Mouse (Mus musculus) forebrain, embryonic 11.5 days (tissue): ENCODE measurements around the gene Olfr958. TPM values are rescaled to one million over a fixed set of nuclear protein-coding genes. Genes with fewer than 3 reads are reported as not detected.

Experiments
- ATAC-seq: fragments of 200-750 bp; cut with Nextera tagmentation; replicated peaks from 2 replicates; pipeline ENCODE4 v1.8.0; 2017; ENCODE audit warnings: moderate TSS enrichment; ENCODE audit not compliant: low FRiP score
- DNase-seq: peaks from one replicate; pipeline ENCODE4 v3.0.0-alpha.2; 2017; ENCODE audit warnings: low spot score
- H3K27ac ChIP-seq: fragments of 300-500 bp; sonication (generic); 2 replicates; pipeline ENCODE4 v1.5.1; 2014; ENCODE audit warnings: low read depth, low read length
- H3K27me3 ChIP-seq: fragments of 300-500 bp; sonication (generic); 2 replicates; pipeline ENCODE4 v1.6.1; 2014; ENCODE audit warnings: mild to moderate bottlenecking, low read length, mixed read lengths; ENCODE audit not compliant: control insufficient read depth, insufficient read depth
- H3K36me3 ChIP-seq: fragments of 300-500 bp; sonication (generic); 2 replicates; pipeline ENCODE4 v1.6.1; 2014; ENCODE audit warnings: mild to moderate bottlenecking, low read length, moderate library complexity, mixed read lengths; ENCODE audit not compliant: control insufficient read depth, insufficient read depth
- H3K4me1 ChIP-seq: fragments of 300-500 bp; sonication (generic); replicated peaks from 2 replicates; pipeline ENCODE4 v1.6.1; 2014; ENCODE audit warnings: low read length, mixed read lengths; ENCODE audit not compliant: control insufficient read depth, insufficient read depth
- H3K4me2 ChIP-seq: fragments of 300-500 bp; sonication (generic); 2 replicates; pipeline ENCODE4 v1.6.1; 2014; ENCODE audit warnings: low read depth, mild to moderate bottlenecking, low read length, moderate library complexity, mixed read lengths; ENCODE audit not compliant: severe bottlenecking
- H3K4me3 ChIP-seq: fragments of 300-500 bp; sonication (generic); 2 replicates; pipeline ENCODE4 v1.5.1; 2014; ENCODE audit warnings: low read depth, low read length
- H3K9ac ChIP-seq: fragments of 300-500 bp; sonication (generic); 2 replicates; pipeline ENCODE4 v1.6.1; 2014; ENCODE audit warnings: low read length
- H3K9me3 ChIP-seq: fragments of 300-500 bp; sonication (generic); 2 replicates; pipeline ENCODE4 v1.6.1; 2016; ENCODE audit warnings: low read length, mixed read lengths; ENCODE audit not compliant: control insufficient read depth
- WGBS: fragments of 180-500 bp; shearing (Covaris S2); extraction: QIAGEN DNeasy Blood & Tissue Kit; methylation state at CpG from one replicate; pipeline ENCODE4 v1.1.7; 2014; 5-methylcytosine and 5-hydroxymethylcytosine counted together
- polyA plus RNA-seq: library from polyadenylated mRNA; unstranded; fragments of >200 nt; fragmentation: Nextera tagmentation; extraction: Ambion mirVana; gene quantifications from 2 replicates; pipeline ENCODE4 v1.2.1, GENCODE M21; 2014

The Olfr958 gene
- polyA plus RNA-seq, result not detected in 2 replicates

GRCm38 (mm10) chr9:39553946-39554345 is at the start of gene Olfr958:
Gene Olfr958, minus strand, starts transcription at chr9:39554054.
- H3K4me3 ChIP-seq, result no peak within 1 kb of the TSS
- H3K36me3 ChIP-seq, result no peaks in the 10 kb centered on the region
- H3K4me1 ChIP-seq, result no peaks in the 10 kb centered on the region; the same call in 1 of the 2 replicates
- DNase-seq, result no peak
- H3K27ac ChIP-seq, result no peak within 1 kb of the TSS
- no peaks in the 10 kb centered on the region for H3K27me3 ChIP-seq
- H3K4me2 ChIP-seq, result no peak within 1 kb of the TSS
- no peak within 1 kb of the TSS for H3K9ac ChIP-seq
- 85% methylated on average over 2 of the region's 2 CpGs for WGBS
- no peaks in the 10 kb centered on the region for H3K9me3 ChIP-seq
- no peak for ATAC-seq

GRCm38 (mm10) chr9:39603333-39603845 is 49.5 kb upstream of the Olfr958 start:
- DNase-seq (peak; percentile 63), ATAC-seq (peak; percentile 72)
- H3K27me3 ChIP-seq, result no peaks in the 10 kb centered on the region
- WGBS, result 0% methylated on average over 9 of the region's 9 CpGs
- 0 out of 2 replicates have a peak, but pooled peaks cover 1% of the 10 kb centered on the region for H3K4me1 ChIP-seq
- H3K9me3 ChIP-seq, result no peaks in the 10 kb centered on the region
- H3K36me3 ChIP-seq, result no peaks in the 10 kb centered on the region
- peak overlapping the region; percentile 45 for H3K9ac ChIP-seq
- H3K27ac ChIP-seq, result no peak overlapping the region
- peak overlapping the region; percentile 34 for H3K4me3 ChIP-seq
- peak overlapping the region; percentile 78 for H3K4me2 ChIP-seq

GRCm38 (mm10) chr9:39602536-39603332 is 48.9 kb upstream of the Olfr958 start:
- H3K9ac ChIP-seq, result peak overlapping the region; percentile 45
- peak; percentile 74 for DNase-seq

GRCm38 (mm10) chr9:39577050-39577449 is 23.2 kb upstream of the Olfr958 start:
- ATAC-seq, result no peak
- H3K9ac ChIP-seq, result no peak overlapping the region
- no peaks in the 10 kb centered on the region for H3K4me1 ChIP-seq

More at GRCm38 (mm10) chr9:39602536-39603332, 48.9 kb upstream of the Olfr958 start:
- 0 out of 2 replicates have a peak, but pooled peaks cover 1% of the 10 kb centered on the region for H3K4me1 ChIP-seq
- H3K27me3 ChIP-seq, result no peaks in the 10 kb centered on the region
- H3K9me3 ChIP-seq, result no peaks in the 10 kb centered on the region
- H3K4me3 ChIP-seq, result peak overlapping the region; percentile 34
- peak overlapping the region; percentile 78 for H3K4me2 ChIP-seq
- WGBS, result under 1% methylated on average over 19 of the region's 19 CpGs
- H3K36me3 ChIP-seq, result no peaks in the 10 kb centered on the region
- peak; percentile 88 for ATAC-seq
- no peak overlapping the region for H3K27ac ChIP-seq

GRCm38 (mm10) chr9:39575469-39575868 is 21.6 kb upstream of the Olfr958 start, which contains the start of gene Olfr959:
Gene Olfr959, minus strand, starts transcription at chr9:39575569.
- Histone ChIP-seq H3K4me1 (no peaks in the 10 kb centered on the region), H3K4me2 (no peak within 1 kb of the TSS), H3K27ac (no peak within 1 kb of the TSS), H3K9ac (no peak within 1 kb of the TSS), H3K27me3 (no peaks in the 10 kb centered on the region), H3K9me3 (no peaks in the 10 kb centered on the region), H3K4me3 (no peak within 1 kb of the TSS), H3K36me3 (no peaks in the 10 kb centered on the region)
- WGBS, result 87% methylated on average over 3 of the region's 3 CpGs
- ATAC-seq, result no peak
- DNase-seq, result no peak

More at GRCm38 (mm10) chr9:39577050-39577449, 23.2 kb upstream of the Olfr958 start:
- Histone ChIP-seq H3K9me3 (no peaks in the 10 kb centered on the region), H3K27me3 (no peaks in the 10 kb centered on the region), H3K4me3 (no peak overlapping the region), H3K4me2 (no peak overlapping the region), H3K27ac (no peak overlapping the region), H3K36me3 (no peaks in the 10 kb centered on the region)
- 90% methylated on average over 5 of the region's 5 CpGs for WGBS
- no peak for DNase-seq

GRCm38 (mm10) chr9:39558349-39558647 is 4.4 kb upstream of the Olfr958 start:
- Histone ChIP-seq H3K27me3 (no peaks in the 10 kb centered on the region), H3K4me2 (no peak overlapping the region), H3K36me3 (no peaks in the 10 kb centered on the region), H3K4me1 (no peaks in the 10 kb centered on the region; the same call in 1 of the 2 replicates), H3K4me3 (no peak overlapping the region), H3K9ac (no peak overlapping the region), H3K27ac (peak overlapping the region; percentile 41), H3K9me3 (no peaks in the 10 kb centered on the region)
- ATAC-seq (peak; percentile 52), DNase-seq (no peak)

- H3K4me1 ChIP-seq, result no peaks in the 10 kb centered on the region; the same call in 1 of the 2 replicates
- DNase-seq (no peak), ATAC-seq (peak; percentile 90)
- no peaks in the 10 kb centered on the region for H3K36me3 ChIP-seq
- peak overlapping the region; percentile 57 for H3K27ac ChIP-seq
- 39% methylated on average over 3 of the region's 3 CpGs for WGBS
- no peaks in the 10 kb centered on the region for H3K9me3 ChIP-seq
- no peak overlapping the region for H3K4me3 ChIP-seq
- no peaks in the 10 kb centered on the region for H3K27me3 ChIP-seq
- H3K4me2 ChIP-seq, result no peak overlapping the region
- H3K9ac ChIP-seq, result no peak overlapping the region
Measured at GRCm38 (mm10) chr9:39557529-39558348, 3.9 kb upstream of the Olfr958 start.

GRCm38 (mm10) chr9:39550806-39551205 is 3.0 kb downstream of the Olfr958 start:
- Histone ChIP-seq H3K9ac (no peak overlapping the region), H3K4me3 (no peak overlapping the region), H3K27me3 (no peaks in the 10 kb centered on the region), H3K27ac (no peak overlapping the region), H3K36me3 (no peaks in the 10 kb centered on the region), H3K4me1 (no peaks in the 10 kb centered on the region), H3K4me2 (no peak overlapping the region), H3K9me3 (no peaks in the 10 kb centered on the region)
- 83% methylated on average over 5 of the region's 5 CpGs for WGBS
- DNase-seq, result no peak
- no peak for ATAC-seq
